Mouse (Mus musculus) intestine, postnatal 0 days (tissue): ENCODE measurements at regions not wholly inside any gene's neighbourhood (a gene's known extent, or its start where the extent isn't known, plus 50 kb on each side); places are given as distances from the start of the nearest gene placed in this dataset.
"Not testable (repeated sequence)": the region's sequence is repeated elsewhere in the genome, so short reads cannot be mapped to it uniquely, and the experiment has no call there.

Experiments used
- ATAC-seq: fragments of 200-750 bp; cut with Nextera tagmentation; 2 replicates; pipeline ENCODE4 v1.8.0; 2017; ENCODE audit warnings: mild to moderate bottlenecking, moderate TSS enrichment, moderate library complexity
- H3K27ac ChIP-seq: fragments of 300-500 bp; sonication (generic); 2 replicates; pipeline ENCODE4 v1.5.1; 2014; ENCODE audit warnings: mild to moderate bottlenecking, low read depth, low read length, moderate library complexity
- H3K27me3 ChIP-seq: fragments of 300-500 bp; sonication (generic); replicated peaks from 2 replicates; pipeline ENCODE4 v1.6.1; 2014; ENCODE audit warnings: low read length, mixed read lengths; ENCODE audit not compliant: control insufficient read depth, insufficient read depth
- H3K36me3 ChIP-seq: fragments of 300-500 bp; sonication (generic); 2 replicates; pipeline ENCODE4 v1.6.1; 2014; ENCODE audit warnings: mild to moderate bottlenecking, moderate library complexity; ENCODE audit not compliant: control insufficient read depth, insufficient read depth
- H3K4me1 ChIP-seq: fragments of 300-500 bp; sonication (generic); replicated peaks from 2 replicates; pipeline ENCODE4 v1.6.1; 2014; ENCODE audit warnings: antibody characterized with exemption, low read length, mixed read lengths; ENCODE audit not compliant: control insufficient read depth, insufficient read depth
- H3K4me2 ChIP-seq: fragments of 300-500 bp; sonication (generic); replicated peaks from 2 replicates; pipeline ENCODE4 v1.6.1; 2014; ENCODE audit warnings: low read depth, mild to moderate bottlenecking, moderate library complexity
- H3K4me3 ChIP-seq: fragments of 300-500 bp; sonication (generic); 2 replicates; pipeline ENCODE4 v1.5.1; 2014; ENCODE audit warnings: low read depth, low read length
- H3K9ac ChIP-seq: fragments of 300-500 bp; sonication (generic); 2 replicates; pipeline ENCODE4 v1.6.1; 2014; ENCODE audit warnings: mild to moderate bottlenecking, low read depth, low read length
- H3K9me3 ChIP-seq: fragments of 300-500 bp; sonication (generic); 2 replicates; pipeline ENCODE4 v1.6.1; 2016; ENCODE audit warnings: mixed run types; ENCODE audit not compliant: control insufficient read depth
- CTCF ChIP-seq: sonication (generic); IDR thresholded peaks from 2 replicates; pipeline ENCODE4 v1.5.1; 2016; ENCODE audit warnings: low read depth, mild to moderate bottlenecking, control low read depth, antibody characterized with exemption, moderate library complexity
- WGBS: fragments of 180-500 bp; shearing (Covaris S2); extraction: QIAGEN DNeasy Blood & Tissue Kit; methylation state at CpG from one replicate; pipeline ENCODE4 v1.1.7; 2014; 5-methylcytosine and 5-hydroxymethylcytosine counted together

DNA sequence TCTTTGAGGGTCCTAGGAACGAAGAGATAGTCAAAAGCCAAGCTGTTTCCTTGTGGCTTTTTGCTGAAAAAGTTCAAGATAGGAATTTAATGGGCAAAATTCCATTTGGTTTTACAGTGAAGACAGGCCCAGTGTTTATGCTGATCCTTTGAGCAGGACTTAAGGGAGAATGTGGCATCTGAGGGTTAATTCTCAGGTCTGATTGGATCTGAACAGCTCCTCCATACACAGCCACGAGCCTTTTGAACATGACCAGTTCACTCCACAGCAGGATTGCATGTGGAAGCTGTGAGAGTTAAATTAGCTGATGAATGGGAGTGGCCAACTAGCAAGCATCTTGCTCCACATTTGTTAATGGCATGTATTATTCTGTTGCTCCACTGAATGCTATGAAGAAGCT is 979.7 kb downstream of the Bcl11a start:
- Histone ChIP-seq H3K27me3 (no peaks in the 10 kb centered on the region), H3K9ac (no peak overlapping the region), H3K4me1 (peaks cover 5% of the 10 kb centered on the region), H3K9me3 (no peaks in the 10 kb centered on the region), H3K4me3 (no peak overlapping the region), H3K36me3 (no peaks in the 10 kb centered on the region), H3K27ac (no peak overlapping the region), H3K4me2 (peak overlapping the region; percentile 51; the same call in 1 of the 2 replicates)
- ATAC-seq = no peak
- no peak for TF ChIP-seq CTCF
- 12% methylated on average over 2 of the region's 2 CpGs for WGBS

DNA sequence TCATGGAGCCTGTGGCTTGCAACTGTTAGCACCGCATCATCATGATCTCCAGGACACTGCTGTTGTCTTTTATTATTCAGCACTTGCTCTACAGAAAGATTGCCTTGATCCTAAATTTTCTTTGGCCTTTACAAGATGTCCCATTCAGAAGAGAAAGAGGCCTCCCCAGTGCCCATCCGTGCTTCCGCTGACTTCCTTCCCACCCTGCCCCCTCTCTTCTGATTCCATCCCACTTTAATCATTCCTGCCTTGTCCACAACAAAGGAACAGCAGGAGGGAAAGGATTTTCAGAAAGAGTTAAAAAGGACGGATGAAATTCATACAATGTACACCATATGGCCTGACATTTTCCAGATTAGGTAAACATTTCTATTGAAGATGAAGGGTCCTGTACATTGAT is 985.2 kb downstream of the Bcl11a start:
- WGBS = 63% methylated on average over 4 of the region's 4 CpGs
- Histone ChIP-seq H3K9me3 (no peaks in the 10 kb centered on the region), H3K36me3 (no peaks in the 10 kb centered on the region), H3K4me2 (no peak overlapping the region), H3K27ac (no peak overlapping the region), H3K4me3 (no peak overlapping the region), H3K9ac (no peak overlapping the region), H3K4me1 (no peaks in the 10 kb centered on the region; the same call in 1 of the 2 replicates), H3K27me3 (no peaks in the 10 kb centered on the region)
- TF ChIP-seq CTCF = no peak
- ATAC-seq = no peak

DNA sequence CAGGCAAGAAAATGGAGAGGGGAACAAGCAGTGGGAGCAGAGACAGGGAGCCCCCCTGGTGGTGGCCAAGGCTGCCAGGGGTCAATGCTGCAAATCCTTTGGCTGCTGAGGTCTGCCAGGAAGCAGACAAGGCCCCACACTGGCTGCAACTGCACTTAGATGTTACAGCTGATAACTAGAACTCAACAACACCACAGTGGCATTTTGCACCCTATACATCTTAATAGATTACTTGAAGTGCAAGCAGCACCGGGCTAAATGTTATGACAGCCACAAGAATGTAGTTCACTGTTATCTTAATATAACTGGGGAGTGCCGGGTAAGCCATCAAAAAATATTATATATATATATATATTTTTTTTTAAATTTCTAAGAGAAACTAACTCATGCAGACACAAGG is 986.1 kb downstream of the Bcl11a start:
- no peak overlapping the region for H3K9ac ChIP-seq
- H3K4me2 ChIP-seq = no peak overlapping the region
- 24% methylated on average over 2 of the region's 2 CpGs for WGBS
- no peaks in the 10 kb centered on the region; the same call in 1 of the 2 replicates for H3K4me1 ChIP-seq
- H3K36me3 ChIP-seq = no peaks in the 10 kb centered on the region
- no peak for ATAC-seq
- no peaks in the 10 kb centered on the region for H3K27me3 ChIP-seq
- no peaks in the 10 kb centered on the region for H3K9me3 ChIP-seq
- H3K4me3 ChIP-seq = no peak overlapping the region
- TF ChIP-seq CTCF = no peak
- H3K27ac ChIP-seq = no peak overlapping the region

DNA sequence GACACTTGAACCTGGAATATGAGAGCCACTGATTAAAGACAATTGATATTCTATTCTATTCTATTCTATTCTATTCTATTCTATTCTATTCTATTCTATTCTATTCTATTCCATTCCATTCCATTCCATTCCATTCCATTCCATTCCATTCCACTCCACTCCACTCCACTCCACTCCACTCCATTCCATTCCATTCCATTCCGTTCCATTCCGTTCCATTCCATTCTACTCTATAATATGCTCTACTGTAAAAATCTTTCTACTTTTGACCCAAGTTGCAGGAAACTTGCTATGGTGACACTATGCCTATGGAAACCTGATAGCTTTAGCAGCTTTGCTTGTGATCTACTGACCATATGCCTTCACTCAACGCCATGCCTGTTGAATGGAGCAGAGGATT is 1022.1 kb downstream of the Bcl11a start:
- not testable (repeated sequence) for H3K27ac ChIP-seq, H3K36me3 ChIP-seq, H3K9ac ChIP-seq, H3K4me3 ChIP-seq, H3K9me3 ChIP-seq, H3K27me3 ChIP-seq, H3K4me1 ChIP-seq, H3K4me2 ChIP-seq, ATAC-seq
- 94% methylated on average over 3 of the region's 3 CpGs for WGBS

DNA sequence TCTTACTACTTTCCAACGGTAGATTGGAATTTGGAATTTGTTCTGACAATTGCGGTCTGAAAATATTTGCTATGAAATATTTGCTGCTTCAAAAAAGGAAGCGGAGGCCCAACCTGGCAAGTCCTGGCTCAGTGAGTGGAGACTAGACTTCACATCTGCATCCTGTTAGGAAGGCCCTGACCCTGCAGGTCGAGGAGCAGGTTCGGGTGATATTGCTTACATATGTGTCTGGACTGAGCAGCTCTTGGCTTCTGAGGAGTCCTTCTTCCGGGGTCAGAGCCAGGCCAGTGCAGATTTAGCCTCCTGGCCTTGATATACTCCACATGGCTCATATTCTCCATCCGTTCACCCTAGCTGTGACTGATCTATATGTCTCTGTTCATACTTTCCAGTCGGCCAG is 1026.6 kb downstream of the Bcl11a start:
- WGBS = 55% methylated on average over 8 of the region's 8 CpGs
- no peak overlapping the region for H3K9ac ChIP-seq
- no peak for TF ChIP-seq CTCF
- no peaks in the 10 kb centered on the region for H3K27me3 ChIP-seq
- H3K27ac ChIP-seq = no peak overlapping the region
- no peaks in the 10 kb centered on the region for H3K9me3 ChIP-seq
- ATAC-seq = no peak
- H3K4me1 ChIP-seq = no peaks in the 10 kb centered on the region
- no peak overlapping the region for H3K4me3 ChIP-seq
- H3K4me2 ChIP-seq = no peak overlapping the region
- no peaks in the 10 kb centered on the region for H3K36me3 ChIP-seq

DNA sequence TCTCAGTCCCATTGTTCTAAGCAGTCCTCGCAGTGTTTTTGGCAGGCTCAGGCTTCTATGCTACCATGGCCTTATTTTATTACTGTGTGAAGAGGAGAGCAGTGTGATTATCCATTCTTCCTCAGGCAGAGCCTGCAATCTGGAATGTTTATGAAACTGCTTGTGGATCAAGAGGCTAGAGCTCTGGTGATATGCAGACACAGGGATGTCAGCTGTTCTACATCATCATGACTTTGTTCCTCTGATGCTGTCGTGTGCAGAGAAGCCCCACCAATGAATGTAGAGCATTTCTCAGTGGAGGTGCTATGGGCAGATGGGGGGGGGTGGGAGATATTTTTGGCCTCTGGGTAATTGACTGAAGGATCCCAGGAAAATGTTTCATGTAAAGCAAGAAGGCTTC is 1046.6 kb downstream of the Bcl11a start:
- Histone ChIP-seq H3K4me3 (no peak overlapping the region), H3K9me3 (no peaks in the 10 kb centered on the region), H3K9ac (no peak overlapping the region), H3K4me1 (no peaks in the 10 kb centered on the region), H3K27me3 (no peaks in the 10 kb centered on the region), H3K27ac (no peak overlapping the region), H3K36me3 (no peaks in the 10 kb centered on the region), H3K4me2 (no peak overlapping the region)
- WGBS = 35% methylated on average over 2 of the region's 2 CpGs
- no peak for TF ChIP-seq CTCF
- no peak for ATAC-seq

DNA sequence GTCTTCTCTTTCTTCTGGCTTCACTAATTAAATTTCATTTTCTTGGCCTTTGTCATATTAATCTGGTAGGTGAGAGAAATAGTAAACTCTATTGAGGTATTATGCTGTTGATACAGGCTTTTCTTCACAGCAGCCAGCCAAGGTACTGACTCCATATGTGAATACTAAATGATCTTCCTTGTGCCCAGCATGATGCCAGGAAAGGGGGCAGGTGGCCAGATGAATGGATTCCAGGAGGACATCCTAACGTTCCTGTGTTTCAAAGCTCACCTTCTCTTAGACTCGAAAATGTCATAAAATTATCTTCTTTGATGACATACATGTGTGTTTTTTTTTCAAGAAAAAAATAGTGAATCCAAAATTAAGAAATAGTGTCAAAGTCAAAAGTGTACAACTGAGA is 1064.4 kb downstream of the Bcl11a start:
- Histone ChIP-seq H3K27me3 (no peaks in the 10 kb centered on the region), H3K27ac (no peak overlapping the region), H3K9ac (no peak overlapping the region), H3K36me3 (no peaks in the 10 kb centered on the region), H3K4me1 (no peaks in the 10 kb centered on the region), H3K4me2 (no peak overlapping the region), H3K9me3 (no peaks in the 10 kb centered on the region), H3K4me3 (no peak overlapping the region)
- WGBS = 72% methylated on average over 2 of the region's 2 CpGs
- no peak for ATAC-seq
- TF ChIP-seq CTCF = no peak
